Mouse (Mus musculus): ENCODE measurements at regions not wholly inside any gene's neighbourhood (a gene's known extent, or its start where the extent isn't known, plus 50 kb on each side); places are given as distances from the start of the nearest gene placed in this dataset.

GRCm38 (mm10) chr14:80485149-80485548 is 501.3 kb downstream of the Olfm4 start:
- no peak for DNase-seq

- no peak for DNase-seq
Observed at GRCm38 (mm10) chr14:80486605-80487004, 502.7 kb downstream of the Olfm4 start.

GRCm38 (mm10) chr14:80492043-80492900 is 508.4 kb downstream of the Olfm4 start:
- no peak for DNase-seq

- no peak for DNase-seq
Observed at GRCm38 (mm10) chr14:80492901-80493279, 509.0 kb downstream of the Olfm4 start.

GRCm38 (mm10) chr14:80504351-80504750 is 520.5 kb downstream of the Olfm4 start:
- no peak for DNase-seq

- DNase-seq: peak in 1 of 2 experiments; percentile 4
Observed at GRCm38 (mm10) chr14:80516626-80517025, 532.7 kb downstream of the Olfm4 start.

GRCm38 (mm10) chr14:80521216-80521615 is 537.3 kb downstream of the Olfm4 start:
- peak in 1 of 2 experiments; percentile 29 for DNase-seq

- DNase-seq: peak; percentile 44 to 60
Observed at GRCm38 (mm10) chr14:80521631-80522030, 537.8 kb downstream of the Olfm4 start.

- DNase-seq: no peak
Observed at GRCm38 (mm10) chr14:80522536-80522935, 538.7 kb downstream of the Olfm4 start.

GRCm38 (mm10) chr14:80528419-80529028 is 544.6 kb downstream of the Olfm4 start:
- no peak for DNase-seq

GRCm38 (mm10) chr14:80536044-80536745 is 552.3 kb downstream of the Olfm4 start:
- peak; percentile 7 to 15 for DNase-seq

GRCm38 (mm10) chr14:80559950-80560349 is 576.1 kb downstream of the Olfm4 start:
- DNase-seq: peak; percentile 27 to 30
